27 mouse cellular contexts compared by ENCODE assay signal in the genomic region with DNA sequence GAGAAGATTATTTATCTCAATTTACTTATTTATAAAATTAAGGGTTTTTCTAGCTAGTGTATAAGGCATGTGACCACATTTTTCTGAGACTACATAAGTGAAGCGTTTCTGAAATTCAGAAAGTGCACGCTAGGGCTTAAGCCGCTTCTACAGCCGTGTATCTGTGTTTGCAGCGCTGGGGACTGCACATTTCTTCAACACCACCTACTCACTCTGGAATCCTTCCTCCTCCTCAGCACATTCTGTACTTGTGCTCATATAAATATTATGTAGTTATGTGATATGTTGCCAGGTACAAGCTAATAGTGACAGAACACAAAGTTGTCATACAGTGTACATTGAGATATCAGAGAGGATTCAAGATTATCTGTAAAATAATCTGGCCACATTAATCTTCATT.
A peak's percentile ranks its signal among the peaks of the same experiment; 100 is the strongest.
DNase-seq lines count a peak whose midpoint lies in the region; ATAC-seq and TF ChIP-seq lines count a peak whose summit lies in the region.
"Had no signal": no experiment of that assay in that cellular context is flagged by ENCODE, and none has a peak within 500 bp of the region (broad histone marks: within the 10 kb centered on the region; RNA-seq: fewer than 3 reads in every experiment).

No protein-coding gene starts in this region.

- no peak for DNase-seq in frontal cortex, postnatal 36 days (ENCODE audit: low spot score in 2 of 2)
- DNase-seq in left cerebral cortex, adult 2 months (ENCODE audit: extremely low spot score in 1 of 2, low spot score in 2 of 2): no peak
- no peak for DNase-seq in left cerebral cortex, adult 11 months (ENCODE audit: low spot score)
- DNase-seq in brain, adult 2 months (ENCODE audit: low read depth, low spot score): peak; percentile 51
- DNase-seq: adrenal gland, adult 8-10 months; adrenal gland, postnatal 14 days; adrenal gland, postnatal 36 days; B cell, adult 2 months; cerebellum, adult 11 months; cerebellum, adult 18-20 months; cerebellum, adult 8-10 months; cerebellum, adult 9-11 months; cerebellum, postnatal 14 days; cerebellum, postnatal 36 days; embryo, embryonic 11 days had no signal

- 93% methylated on average over 5 of the region's 5 CpGs for WGBS in intestine, embryonic 16.5 days

- intact Hi-C loops in left cerebral cortex, adult 2 months (cut with DNase I): loop anchor here (5.0 kb wide), 1 partner anchor 127 kb away; no protein-coding TSS in a partner anchor

- no peak overlapping the region for H3K27ac ChIP-seq in left cerebral cortex, adult 2 months
- H3K27ac ChIP-seq in intestine, embryonic 16.5 days (ENCODE audit: low read length): no peak overlapping the region
- H3K27ac ChIP-seq: embryonic facial prominence, embryonic 13.5 days; embryonic facial prominence, embryonic 15.5 days; forebrain, embryonic 13.5 days had no signal

- no peaks in the 10 kb centered on the region for H3K4me1 ChIP-seq in intestine, embryonic 16.5 days (ENCODE audit: control insufficient read depth, insufficient read depth, low read length)
- H3K4me1 ChIP-seq: embryonic facial prominence, embryonic 13.5 days; embryonic facial prominence, embryonic 15.5 days; forebrain, embryonic 13.5 days had no signal

- no peak overlapping the region for H3K9ac ChIP-seq in intestine, embryonic 16.5 days (ENCODE audit: low read depth, low read length)
- H3K9ac ChIP-seq: embryonic facial prominence, embryonic 13.5 days; embryonic facial prominence, embryonic 15.5 days; forebrain, embryonic 13.5 days had no signal

- no peaks in the 10 kb centered on the region for H3K36me3 ChIP-seq in intestine, embryonic 16.5 days (ENCODE audit: control insufficient read depth, insufficient read depth, low read length)
- H3K36me3 ChIP-seq: embryonic facial prominence, embryonic 13.5 days; embryonic facial prominence, embryonic 15.5 days; G1E had no signal

- peak; percentile 17 for TF ChIP-seq CTCF in left cerebral cortex, adult 2 months (IDR thresholded peaks at IDR 0.05)

- no peaks in the 10 kb centered on the region for H3K27me3 ChIP-seq in intestine, embryonic 16.5 days (replicated peaks; ENCODE audit: control insufficient read depth, insufficient read depth, low read length)
- H3K27me3 ChIP-seq: CH12.LX; embryonic facial prominence, embryonic 13.5 days; embryonic facial prominence, embryonic 15.5 days; forebrain, embryonic 13.5 days; Patski had no signal

- H3K4me2 ChIP-seq in intestine, embryonic 16.5 days (ENCODE audit: low read depth, low read length): no peak overlapping the region
- H3K4me2 ChIP-seq: embryonic facial prominence, embryonic 13.5 days; embryonic facial prominence, embryonic 15.5 days; forebrain, embryonic 13.5 days had no signal

- peak; percentile 75 for ATAC-seq in frontal cortex, adult (ENCODE audit: low TSS enrichment)
- no peak for ATAC-seq in intestine, embryonic 16.5 days
- ATAC-seq: activated CD4-positive, CD25-positive, alpha-beta regulatory T cell, adult 4 months; CD4-positive, CD25-positive, alpha-beta regulatory T cell, adult 4 months; forebrain, embryonic 13.5 days; forebrain, embryonic 16.5 days; Patski had no signal

- H3K9me3 ChIP-seq in intestine, embryonic 16.5 days (ENCODE audit: control insufficient read depth, low read length): no peaks in the 10 kb centered on the region
- H3K9me3 ChIP-seq: embryonic facial prominence, embryonic 13.5 days; embryonic facial prominence, embryonic 15.5 days; forebrain, embryonic 13.5 days; G1E had no signal

- H3K4me3 ChIP-seq in left cerebral cortex, adult 2 months: no peak overlapping the region
- no peak overlapping the region for H3K4me3 ChIP-seq in intestine, embryonic 16.5 days (ENCODE audit: low read length)
- H3K4me3 ChIP-seq: embryonic facial prominence, embryonic 13.5 days; embryonic facial prominence, embryonic 15.5 days; erythroblast, embryonic 14.5 days; forebrain, embryonic 13.5 days had no signal
